Mouse (Mus musculus) embryonic stem cell, embryonic (primary cell): ENCODE measurements around the gene Glp2r.

Experiments
- CTCF ChIA-PET, 4 experiments: fragments of 300-600 bp in 2 of 4; fragments of 350-600 bp in 2 of 4; sonication (Branson Sonifier 250); formaldehyde crosslinking; loops; one replicate each; lab custom pipeline; 2022; ENCODE audit warnings: inconsistent platforms in 2 of 4; lab: Charles Lee
- POLR2A ChIA-PET, 4 experiments: fragments of 300-600 bp in 2 of 4; fragments of 350-600 bp in 2 of 4; sonication (Branson Sonifier 250); formaldehyde crosslinking; loops; one replicate each; lab custom pipeline; 2022; ENCODE audit warnings: antibody characterized with exemption in 4 of 4, inconsistent platforms in 1 of 4; lab: Charles Lee

Gene Glp2r

DNA sequence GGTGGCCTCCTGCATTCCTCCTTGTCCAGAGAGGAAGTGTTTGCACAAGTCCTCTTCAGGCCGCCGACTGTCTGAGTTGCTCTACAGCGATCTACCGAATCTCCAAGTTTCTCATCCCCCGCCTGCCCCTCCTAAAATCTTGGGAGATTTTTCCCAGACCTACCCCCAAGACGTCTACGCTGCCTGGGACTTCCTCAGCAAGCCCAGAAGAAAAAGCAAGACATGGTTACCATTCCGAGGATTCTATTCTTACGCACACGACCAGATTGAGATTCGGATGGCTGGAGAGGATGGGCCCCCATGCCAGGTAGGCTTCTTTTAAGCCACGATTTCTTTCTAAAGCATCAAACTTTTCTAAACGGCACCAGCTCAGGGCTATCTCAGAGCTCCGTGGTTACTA, at the start of gene Glp2r:
TSS of gene Glp2r (minus strand) at position 101 of the 400 bp plus-strand sequence.
- ChIA-PET CTCF (no interaction called here), POLR2A (no interaction called here)

DNA sequence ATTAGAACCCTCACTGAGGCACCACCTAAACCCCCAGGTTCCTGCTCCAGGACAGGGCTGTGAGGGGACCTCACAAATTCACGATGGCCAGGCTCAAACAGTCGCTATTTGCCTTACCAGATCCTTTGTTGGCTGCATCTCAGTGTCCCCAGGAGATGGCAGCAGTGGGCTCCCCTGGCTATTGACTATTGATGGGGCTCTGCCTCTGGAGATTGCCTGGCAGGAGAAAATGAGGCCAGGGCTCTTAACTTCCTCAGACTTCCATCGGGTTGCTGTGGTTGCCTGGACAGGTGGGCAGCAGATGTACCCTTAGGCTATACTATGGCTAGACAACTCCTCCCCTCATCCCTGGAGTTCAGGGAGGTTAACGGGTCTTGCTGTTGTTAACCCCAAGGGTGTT, 49.3 kb upstream of the Glp2r start:
- ChIA-PET POLR2A (no interaction called here), CTCF (interaction anchor here in 2 of 4 experiments (0.6 to 0.7 kb wide), 2 partner anchors 9 to 20 kb away, joined by 3 to 4 read pairs; no protein-coding TSS in a partner anchor)

DNA sequence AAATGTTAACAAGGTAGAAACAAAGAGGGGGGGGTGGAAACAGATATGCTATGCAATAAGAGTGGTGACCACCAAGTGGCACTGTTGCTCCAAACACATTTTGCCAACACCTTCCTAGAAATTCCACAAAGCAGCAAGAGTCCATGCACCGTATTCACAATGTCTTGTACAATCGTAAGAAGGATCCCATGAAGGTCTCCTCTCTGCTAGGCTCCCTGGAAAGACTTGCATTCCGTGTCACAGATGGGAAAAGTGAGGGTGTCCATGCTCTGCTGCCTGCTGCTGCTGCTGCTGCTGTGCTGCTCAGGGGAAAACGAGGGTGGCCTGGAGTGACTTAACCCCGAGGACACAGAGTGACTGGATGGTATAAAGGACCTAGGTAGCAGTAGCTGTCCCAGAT, 48.7 kb upstream of the Glp2r start:
- CTCF ChIA-PET = interaction anchor here in 2 of 4 experiments (0.6 to 0.7 kb wide), 2 partner anchors 9 to 20 kb away, joined by 3 to 4 read pairs; no protein-coding TSS in a partner anchor
- POLR2A ChIA-PET = no interaction called here

DNA sequence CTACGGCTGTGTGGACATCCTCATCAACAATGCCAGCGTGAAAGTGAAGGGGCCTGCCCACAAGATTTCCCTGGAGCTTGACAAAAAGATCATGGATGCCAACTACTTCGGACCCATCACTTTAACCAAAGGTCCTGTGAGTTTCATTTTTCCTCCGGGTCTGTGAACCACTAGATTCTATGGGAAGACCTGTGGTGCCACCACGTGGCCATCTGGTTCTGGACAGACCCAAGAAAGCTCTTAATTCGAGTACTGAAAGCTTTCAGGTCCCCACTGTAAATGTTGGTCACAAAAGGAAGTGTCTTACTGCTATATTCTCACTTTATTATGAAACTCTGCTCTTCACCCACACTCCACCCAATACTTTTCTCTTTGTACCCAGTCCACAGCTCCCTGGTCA, 40.6 kb upstream of the Glp2r start:
- ChIA-PET CTCF (interaction anchor here in 1 of 4 experiments (0.6 kb wide), 1 partner anchor 39 kb away, joined by 3 read pairs; no protein-coding TSS in a partner anchor), POLR2A (no interaction called here)

DNA sequence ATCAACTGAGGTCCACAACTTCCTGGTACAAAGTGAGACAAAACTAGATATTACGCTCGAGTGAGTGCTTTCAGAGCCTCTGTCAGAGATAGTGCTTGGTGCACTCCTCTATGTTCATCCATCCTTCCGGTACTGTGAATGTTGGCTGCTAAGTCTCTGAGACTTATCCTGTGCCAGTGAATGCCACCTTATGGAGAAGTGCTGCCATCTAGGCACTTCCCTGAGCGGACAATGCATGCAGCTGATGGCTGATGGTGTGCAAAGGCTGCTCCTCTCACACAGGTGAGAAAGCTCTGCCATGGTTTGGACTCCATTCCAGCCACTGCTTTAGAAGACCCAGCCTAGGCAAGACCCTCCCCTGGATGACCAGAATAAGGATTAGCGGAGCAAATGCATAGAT, 37.1 kb upstream of the Glp2r start:
- ChIA-PET CTCF (no interaction called here), POLR2A (interaction anchor here in 1 of 4 experiments (1.2 kb wide), 1 partner anchor 13 kb away, joined by 3 read pairs; no protein-coding TSS in a partner anchor)

DNA sequence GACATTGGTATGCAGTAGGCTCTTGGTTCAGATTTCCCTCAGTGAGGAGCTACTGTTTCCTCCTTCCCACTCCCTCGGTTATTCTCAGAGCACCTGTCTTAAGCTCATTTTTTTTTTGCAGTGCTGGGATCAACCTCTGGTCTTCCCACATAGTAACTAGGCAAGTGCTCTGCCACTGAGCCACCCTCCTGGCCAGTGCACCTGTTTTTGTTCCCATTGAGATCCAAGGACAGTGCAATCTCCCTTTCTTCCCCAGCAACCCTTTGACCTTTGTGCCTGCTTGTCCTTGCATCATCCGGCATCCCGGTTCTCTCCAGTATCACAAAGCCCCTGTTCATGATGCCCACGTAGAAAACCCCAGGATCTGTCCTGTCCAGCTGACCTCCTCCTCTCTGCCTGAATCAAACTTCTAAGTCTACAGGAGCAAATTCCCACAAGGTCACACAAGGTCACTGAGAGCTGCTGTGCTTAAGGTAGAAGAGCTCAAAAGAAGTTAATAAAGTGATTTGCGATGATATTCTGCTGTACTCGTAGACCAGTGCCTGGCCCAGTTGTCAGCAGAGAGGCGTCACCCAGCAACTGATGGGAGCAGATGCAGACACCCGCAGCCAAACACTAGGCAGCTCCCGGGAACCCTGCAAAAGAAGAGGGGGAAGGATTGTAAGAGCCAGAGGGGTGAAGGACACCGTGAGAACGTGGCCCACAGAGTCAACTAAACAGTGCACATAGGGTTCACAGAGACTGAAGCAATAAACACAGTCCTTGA, 36.1 kb upstream of the Glp2r start:
- CTCF ChIA-PET = interaction anchor here in 1 of 4 experiments (0.6 kb wide), 1 partner anchor 610 kb away, joined by 5 read pairs; no protein-coding TSS in a partner anchor
- POLR2A ChIA-PET = interaction anchor here in 1 of 4 experiments (0.7 kb wide), 1 partner anchor 20 kb away, joined by 3 read pairs; no protein-coding TSS in a partner anchor

DNA sequence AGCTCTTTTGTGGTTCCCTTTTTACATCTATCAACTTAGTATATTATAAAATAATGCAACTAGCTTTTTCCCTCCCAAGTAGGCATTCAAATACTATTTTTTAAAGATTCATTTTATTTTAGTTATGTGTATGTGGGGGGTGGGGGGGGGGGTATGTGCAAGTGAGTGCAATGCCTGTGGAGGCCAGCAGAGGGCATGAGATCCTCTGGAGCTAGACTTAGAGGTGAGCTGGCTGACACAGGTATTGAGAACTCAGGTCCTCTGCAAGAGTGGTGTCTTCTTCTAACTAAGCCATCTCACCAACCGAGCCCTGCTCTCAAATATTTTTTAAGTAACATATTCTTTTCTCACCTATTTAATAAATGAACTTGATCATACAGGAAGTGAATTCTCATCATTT, 34.6 kb upstream of the Glp2r start:
- CTCF ChIA-PET = interaction anchor here in 3 of 4 experiments (0.6 to 1.4 kb wide), 11 partner anchors 9 to 690 kb away, joined by 3 to 7 read pairs (median 5); no protein-coding TSS in a partner anchor

DNA sequence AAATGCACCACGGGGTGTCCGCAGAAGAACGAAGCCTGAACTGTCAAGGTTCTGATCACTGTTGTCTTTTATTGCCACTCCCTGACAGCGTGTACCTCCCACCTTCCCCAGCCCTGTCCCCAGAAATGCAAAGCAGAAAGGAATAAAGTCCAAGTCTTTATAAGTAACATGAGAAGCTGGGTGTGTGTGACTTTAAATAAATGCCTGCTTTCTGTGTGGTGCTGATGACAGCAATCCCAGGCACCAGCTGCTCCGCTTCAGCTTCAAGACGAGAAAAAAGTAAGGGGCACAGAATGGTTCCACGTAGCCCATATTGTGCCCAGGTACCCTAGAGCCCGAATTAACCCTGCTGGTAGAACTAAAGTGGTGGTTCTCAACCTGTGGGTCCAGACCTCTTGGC, 30.2 kb upstream of the Glp2r start:
- CTCF ChIA-PET = no interaction called here
- POLR2A ChIA-PET = no interaction called here

More for the DNA sequence above, 34.6 kb upstream of the Glp2r start:
- POLR2A ChIA-PET = interaction anchor here in 2 of 4 experiments (0.6 to 1.5 kb wide), 3 partner anchors 26 to 886 kb away, joined by 3 read pairs; partner anchors contain the start of gene Myh10 (in 1 of the 2)

DNA sequence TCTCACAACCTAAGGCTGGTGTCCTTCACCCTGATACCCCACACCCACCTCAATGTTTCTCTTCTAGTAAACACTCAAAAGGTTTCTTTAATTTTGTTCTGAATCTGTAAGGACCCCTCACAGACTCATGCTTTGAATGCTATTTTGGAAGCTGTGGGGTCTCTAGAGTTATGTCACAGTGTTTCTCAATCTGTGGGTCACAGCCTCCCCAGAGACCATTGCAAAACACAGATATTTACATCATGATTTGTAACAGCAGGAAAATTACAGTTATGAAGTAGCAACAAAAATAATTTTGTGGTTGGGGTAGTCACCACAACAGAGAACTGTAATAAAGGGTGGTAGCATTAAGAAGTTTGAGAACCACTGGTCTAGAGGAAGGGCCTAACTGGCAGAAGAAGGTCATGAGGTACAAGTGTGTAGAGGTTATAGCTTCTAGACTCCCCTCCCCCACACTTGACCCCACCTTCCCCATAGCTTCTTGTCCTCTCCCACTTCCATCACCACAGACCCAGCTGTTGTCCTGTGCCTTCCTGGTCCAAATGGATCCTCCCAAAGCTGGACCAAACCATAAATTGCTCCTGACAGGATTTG, 29.3 kb upstream of the Glp2r start:
- POLR2A ChIA-PET = interaction anchor here in 1 of 4 experiments (0.7 kb wide), 1 partner anchor 778 kb away, joined by 3 read pairs; no protein-coding TSS in a partner anchor
- CTCF ChIA-PET = interaction anchor here in 1 of 4 experiments (0.5 kb wide), 1 partner anchor 20 kb away, joined by 3 read pairs; no protein-coding TSS in a partner anchor

DNA sequence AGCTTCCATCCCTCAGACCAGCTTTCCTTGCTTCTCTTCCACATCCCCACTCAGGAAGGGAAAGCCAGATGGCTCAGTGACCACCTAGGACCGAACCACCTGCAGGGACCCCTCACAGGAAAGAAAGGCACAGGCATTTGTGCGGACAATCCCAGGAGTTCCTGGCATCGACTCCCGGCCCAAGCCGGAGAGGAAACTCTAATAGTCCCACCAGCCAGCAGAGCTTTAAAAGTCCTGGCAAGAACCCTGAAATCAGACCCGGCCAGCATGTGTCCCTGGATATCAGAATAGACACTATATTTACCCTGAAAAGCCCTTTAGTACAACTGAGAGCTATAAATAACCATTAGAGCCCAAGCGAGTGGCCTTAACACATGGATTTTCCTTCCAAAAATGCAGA, 27.0 kb upstream of the Glp2r start, which contains the start of gene Dhrs7c:
TSS of gene Dhrs7c (plus strand) at position 257 of the 400 bp plus-strand sequence.
- CTCF ChIA-PET = no interaction called here
- POLR2A ChIA-PET = interaction anchor here in 1 of 4 experiments (0.6 kb wide), 1 partner anchor 580 kb away, joined by 3 read pairs; no protein-coding TSS in a partner anchor

DNA sequence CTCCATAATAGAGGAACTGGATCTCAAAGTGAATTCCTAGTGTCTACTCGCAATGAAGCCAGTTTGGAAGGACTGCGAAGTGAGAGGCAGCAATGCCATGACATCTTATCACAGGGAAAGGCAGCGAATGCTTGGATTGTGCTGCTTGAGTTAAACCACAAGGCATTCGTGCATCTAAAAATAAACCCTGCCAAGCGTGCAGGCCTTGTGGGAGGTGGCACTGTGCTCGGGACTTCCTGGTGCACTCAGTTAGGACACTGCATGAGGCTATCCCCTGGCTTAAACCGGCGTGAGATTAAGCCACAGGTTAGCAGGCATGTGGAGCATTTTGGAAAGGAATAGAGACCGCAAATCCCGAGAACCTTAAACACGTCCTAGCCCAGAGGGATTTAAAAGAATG, 19.2 kb upstream of the Glp2r start:
- ChIA-PET POLR2A (no interaction called here), CTCF (no interaction called here)

DNA sequence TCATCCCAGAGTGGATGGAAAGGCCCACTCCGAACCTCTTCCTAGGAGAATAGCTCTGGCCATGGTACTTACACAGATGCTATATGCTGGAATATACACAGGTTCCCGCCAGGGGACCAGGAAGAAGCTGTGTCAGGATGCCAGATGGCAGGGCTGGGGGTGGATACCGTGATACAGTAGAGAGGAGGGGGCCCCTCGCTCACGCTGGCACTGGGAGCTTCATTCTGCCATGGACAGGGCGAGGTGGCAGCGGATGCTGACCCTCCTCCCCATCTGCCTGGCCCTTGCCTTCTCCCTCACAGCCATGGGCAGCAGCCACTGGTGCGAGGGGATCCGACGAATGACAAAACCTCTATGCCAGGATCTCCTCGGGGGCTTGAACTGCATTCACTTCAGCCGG, 3.4 kb upstream of the Glp2r start, which contains the start of gene Gsg1l2:
TSS of gene Gsg1l2 (plus strand) at position 230 of the 400 bp plus-strand sequence.
- ChIA-PET CTCF (interaction anchor here in 1 of 4 experiments (0.5 kb wide), 1 partner anchor 673 kb away, joined by 3 read pairs; no protein-coding TSS in a partner anchor), POLR2A (interaction anchor here in 1 of 4 experiments (0.7 kb wide), 1 partner anchor 628 kb away, joined by 3 read pairs; no protein-coding TSS in a partner anchor)

DNA sequence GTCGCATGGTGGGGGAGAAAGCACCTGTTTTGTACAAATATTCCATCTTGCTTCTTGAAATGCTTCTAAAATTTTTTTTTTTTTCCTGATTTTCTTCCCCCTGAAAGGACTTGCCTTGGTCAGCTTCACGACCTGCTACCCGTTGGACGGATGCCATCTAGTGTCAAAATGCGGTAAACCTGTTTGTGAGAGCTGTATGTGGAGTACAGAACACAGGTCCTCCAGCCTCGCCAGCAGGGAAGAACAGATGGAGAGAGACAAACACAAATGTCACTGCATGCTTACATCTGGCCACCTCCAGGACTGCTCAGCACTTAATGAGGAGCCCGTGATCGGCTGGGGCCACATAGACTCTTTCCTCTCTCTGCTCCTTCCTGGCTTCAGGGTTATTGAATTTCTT, 1.6 kb upstream of the Glp2r start:
- ChIA-PET POLR2A (no interaction called here), CTCF (interaction anchor here in 3 of 4 experiments (0.6 to 1.1 kb wide), 9 partner anchors 13 to 662 kb away, joined by 3 to 7 read pairs (median 4); no protein-coding TSS in a partner anchor)

DNA sequence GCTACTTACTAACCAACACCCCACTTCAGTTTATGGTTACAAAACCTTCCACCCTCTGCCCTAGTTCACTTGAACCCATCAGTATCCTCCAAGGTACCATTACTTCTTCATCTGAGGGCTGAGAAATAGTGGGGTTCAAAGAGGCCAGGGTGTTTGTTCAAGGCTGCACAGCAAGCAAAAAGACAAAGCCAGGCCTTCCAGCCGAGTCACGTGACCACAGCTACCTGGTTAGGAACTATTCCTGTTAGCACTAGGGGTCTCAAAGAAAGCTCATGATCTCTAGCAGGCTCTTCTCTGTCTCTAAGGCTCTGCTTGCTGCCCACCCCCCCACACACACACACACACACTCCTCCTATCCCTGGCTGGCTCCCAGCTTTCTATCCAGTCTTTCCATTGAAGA, 738 bp upstream of the Glp2r start:
- ChIA-PET CTCF (interaction anchor here in 1 of 4 experiments (0.7 kb wide), 1 partner anchor 21 kb away, joined by 3 read pairs; no protein-coding TSS in a partner anchor), POLR2A (no interaction called here)

DNA sequence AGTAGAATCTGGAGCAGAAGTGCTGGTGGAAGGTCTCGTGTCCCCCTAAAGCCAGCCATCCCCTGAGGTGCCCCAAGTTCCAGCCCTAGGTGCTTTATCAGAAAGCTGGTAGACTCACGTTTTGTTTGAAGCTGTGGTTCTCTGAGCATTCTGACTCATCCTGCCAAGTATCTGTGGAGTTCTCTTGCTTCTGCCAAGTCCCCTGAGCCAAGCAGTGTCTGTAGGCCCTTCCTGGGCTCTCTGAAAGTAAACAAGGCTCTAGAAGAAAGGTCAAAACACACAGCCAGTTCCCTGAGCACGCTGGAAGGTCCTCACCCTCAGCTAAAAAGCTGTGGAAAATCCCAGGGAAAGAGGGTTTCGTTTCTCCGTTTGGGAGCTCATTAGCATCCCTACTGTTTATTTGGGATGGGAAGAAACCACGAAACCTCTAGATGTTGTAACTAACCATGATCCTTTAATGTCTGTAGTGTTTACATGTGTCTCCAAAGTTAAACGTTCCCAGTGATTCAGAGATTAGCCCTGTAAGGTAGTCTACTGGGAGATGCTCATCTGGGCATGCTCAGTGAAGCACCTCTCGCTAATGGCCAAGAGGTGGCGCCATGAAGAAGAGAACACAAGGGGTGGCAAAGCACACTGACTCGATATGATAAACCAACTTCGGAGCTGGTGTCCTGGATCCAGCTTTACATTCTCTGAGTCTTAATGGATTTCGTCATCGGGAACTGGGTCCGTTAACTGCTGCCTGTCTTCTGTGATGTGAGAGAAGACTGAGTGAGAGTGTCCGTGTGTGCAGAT, 13.4 kb downstream of the Glp2r start:
- ChIA-PET POLR2A (no interaction called here), CTCF (interaction anchor here (0.6 to 1.9 kb wide), 7 partner anchors 9 to 710 kb away, joined by 3 to 6 read pairs (median 3); no protein-coding TSS in a partner anchor)

DNA sequence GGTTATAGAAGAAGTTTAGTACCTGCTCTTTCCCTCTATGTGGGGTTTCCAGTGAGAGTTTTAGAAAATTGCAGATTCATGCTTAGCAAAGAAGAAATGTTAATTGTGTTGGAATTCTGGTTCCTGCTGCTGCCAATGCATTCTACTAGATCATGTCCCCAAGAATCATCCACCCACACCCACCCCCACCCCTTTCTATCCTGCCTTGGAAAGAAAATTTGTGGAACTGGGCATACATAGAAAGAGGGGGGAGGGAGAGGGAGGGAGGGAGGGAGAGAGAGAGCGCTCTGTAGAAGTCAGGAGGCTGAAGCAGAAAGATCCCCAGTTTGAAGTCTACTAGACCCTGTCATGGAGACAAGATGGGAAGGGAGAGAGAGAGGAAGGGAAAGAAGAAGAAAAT, 14.7 kb downstream of the Glp2r start:
- ChIA-PET POLR2A (no interaction called here), CTCF (interaction anchor here in 1 of 4 experiments (0.7 kb wide), 1 partner anchor 1508 kb away, joined by 3 read pairs; no protein-coding TSS in a partner anchor)

DNA sequence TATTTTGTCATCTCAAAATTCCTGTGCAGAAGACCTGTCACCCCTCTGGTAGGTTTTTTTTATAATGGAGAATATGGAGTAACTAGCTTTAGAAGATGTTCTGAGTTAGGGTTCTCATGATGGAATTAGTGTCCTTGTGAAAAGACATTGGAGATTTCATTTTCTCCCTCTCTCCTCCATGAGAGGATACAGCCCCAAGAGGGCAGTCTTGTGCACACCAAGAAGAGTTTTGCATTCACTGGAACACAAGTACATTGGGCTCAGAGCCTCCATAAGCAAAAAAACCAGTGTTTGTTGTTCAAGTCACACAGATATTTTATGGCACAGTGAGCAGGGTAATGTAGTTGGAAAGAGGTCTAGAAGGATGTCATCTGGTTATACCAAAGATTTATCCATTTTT, 29.4 kb downstream of the Glp2r start:
- CTCF ChIA-PET = no interaction called here
- POLR2A ChIA-PET = no interaction called here

DNA sequence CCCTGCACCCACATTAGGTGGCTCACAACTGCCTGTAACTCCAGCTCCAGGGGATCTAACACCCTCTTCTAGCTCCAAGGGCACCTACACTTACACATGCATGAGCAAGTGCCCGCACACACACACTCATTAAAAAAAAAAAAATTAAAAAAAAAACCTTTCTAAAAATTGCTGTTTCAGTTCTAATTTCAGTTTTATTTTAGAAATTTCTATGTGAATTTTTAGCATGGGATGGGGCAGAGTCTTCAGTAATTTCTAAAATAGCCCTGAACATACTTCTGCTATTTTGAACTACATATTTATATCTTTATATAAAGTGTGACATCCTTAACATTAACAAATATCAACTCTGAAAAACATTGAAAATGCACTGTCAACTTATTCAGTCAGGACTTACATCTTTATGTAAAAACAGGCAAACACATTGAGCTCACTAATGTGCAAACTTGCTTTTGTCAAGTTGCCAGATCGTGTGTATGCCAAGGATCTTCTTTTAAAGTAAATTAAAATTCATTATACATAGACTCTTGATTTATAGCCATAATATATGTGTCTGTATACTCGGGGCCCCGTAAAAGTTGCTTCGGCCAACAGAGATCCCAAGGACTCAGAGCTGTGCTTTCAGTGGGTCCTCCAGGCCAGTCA, 32.0 kb downstream of the Glp2r start:
- CTCF ChIA-PET = no interaction called here
- POLR2A ChIA-PET = no interaction called here
